Mouse (Mus musculus): ENCODE data around the gene Coil. TPM values are rescaled to one million over a fixed set of nuclear protein-coding genes. Genes with fewer than 3 reads are reported as not detected.
"Not testable (repeated sequence)": the region's sequence is repeated elsewhere in the genome, so short reads cannot be mapped to it uniquely, and the experiment has no call there.

The Coil gene
- total RNA-seq, 1 experiment from 2014 or later = 15.5 TPM

DNA sequence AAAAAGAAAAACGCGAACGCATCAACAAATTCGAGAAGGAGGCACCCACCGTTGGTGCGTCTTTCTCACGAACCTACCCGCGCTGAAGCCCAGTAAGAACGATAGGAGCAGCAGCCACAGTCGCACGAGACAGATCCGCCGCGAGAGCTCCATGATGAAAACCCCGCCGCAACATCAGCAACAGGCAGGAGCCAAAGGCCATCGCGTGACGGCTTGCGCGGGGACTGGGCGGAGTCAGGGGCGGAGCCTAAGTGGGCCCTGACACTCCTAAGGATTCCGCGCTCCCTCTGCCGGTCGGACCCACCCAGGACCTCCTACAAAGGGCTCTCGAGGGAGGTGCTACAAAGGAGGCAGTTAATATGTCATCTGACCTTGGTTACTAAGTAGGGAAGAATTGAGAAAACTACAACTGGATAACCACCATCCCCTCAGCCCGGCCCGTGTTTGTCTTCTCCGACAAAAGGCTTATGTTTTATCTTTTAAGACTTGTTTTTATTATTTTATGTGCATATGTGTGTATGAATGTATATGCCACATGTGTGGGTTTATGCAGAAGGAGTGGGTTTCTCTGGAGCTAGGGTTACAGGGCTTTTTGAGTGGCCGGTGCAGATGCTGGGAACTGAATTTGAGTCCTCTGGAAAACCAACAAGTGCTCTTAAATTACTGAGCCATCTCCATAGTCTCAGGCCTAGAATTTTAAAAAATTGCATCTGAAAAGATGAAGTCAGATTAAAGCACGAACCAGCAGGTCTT, 14.7 kb upstream of the Coil start, which contains the start of gene Scpep1:
Scpep1 (minus strand) TSS at position 249 of the 753 bp plus-strand sequence.
- peak; percentile 96 to 99 for ATAC-seq (replicated peaks in 1 of 2; ENCODE audit: insufficient read depth in 1 of 2, low FRiP score in 2 of 2, low TSS enrichment in 1 of 2, low read depth in 1 of 2, poor library complexity in 2 of 2, severe bottlenecking in 2 of 2)

DNA sequence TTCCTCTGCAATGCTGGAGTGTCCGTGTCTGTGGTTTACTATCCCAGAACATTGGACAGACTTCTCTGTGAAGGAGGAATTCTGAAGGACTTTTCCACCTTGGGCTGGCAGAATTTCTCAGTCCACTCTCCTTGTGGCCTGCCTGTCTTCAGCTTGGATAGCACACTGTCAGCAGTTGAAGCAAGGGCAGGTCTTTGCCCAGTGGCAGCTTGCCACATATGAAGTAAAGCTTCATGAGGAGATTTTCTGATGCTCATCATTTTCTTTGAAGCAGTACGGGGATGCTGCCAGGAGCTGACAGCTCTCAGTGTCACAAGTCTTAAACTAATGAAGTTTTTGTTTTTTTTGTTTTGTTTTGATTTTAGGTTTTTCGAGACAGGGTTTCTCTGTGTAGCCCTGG, 11.2 kb upstream of the Coil start:
- ATAC-seq (replicated peaks in 1 of 2; ENCODE audit: insufficient read depth in 1 of 2, low FRiP score in 2 of 2, low TSS enrichment in 1 of 2, low read depth in 1 of 2, poor library complexity in 2 of 2, severe bottlenecking in 2 of 2) = no peak

GRCm38 (mm10) chr11:88966881-88967361, 3.1 kb upstream of the Coil start, which contains the start of gene Elobl:
Elobl (minus strand) TSS chr11:88966931.
- ATAC-seq (replicated peaks in 1 of 2; ENCODE audit: insufficient read depth in 1 of 2, low FRiP score in 2 of 2, low TSS enrichment in 1 of 2, low read depth in 1 of 2, poor library complexity in 2 of 2, severe bottlenecking in 2 of 2) = no peak

DNA sequence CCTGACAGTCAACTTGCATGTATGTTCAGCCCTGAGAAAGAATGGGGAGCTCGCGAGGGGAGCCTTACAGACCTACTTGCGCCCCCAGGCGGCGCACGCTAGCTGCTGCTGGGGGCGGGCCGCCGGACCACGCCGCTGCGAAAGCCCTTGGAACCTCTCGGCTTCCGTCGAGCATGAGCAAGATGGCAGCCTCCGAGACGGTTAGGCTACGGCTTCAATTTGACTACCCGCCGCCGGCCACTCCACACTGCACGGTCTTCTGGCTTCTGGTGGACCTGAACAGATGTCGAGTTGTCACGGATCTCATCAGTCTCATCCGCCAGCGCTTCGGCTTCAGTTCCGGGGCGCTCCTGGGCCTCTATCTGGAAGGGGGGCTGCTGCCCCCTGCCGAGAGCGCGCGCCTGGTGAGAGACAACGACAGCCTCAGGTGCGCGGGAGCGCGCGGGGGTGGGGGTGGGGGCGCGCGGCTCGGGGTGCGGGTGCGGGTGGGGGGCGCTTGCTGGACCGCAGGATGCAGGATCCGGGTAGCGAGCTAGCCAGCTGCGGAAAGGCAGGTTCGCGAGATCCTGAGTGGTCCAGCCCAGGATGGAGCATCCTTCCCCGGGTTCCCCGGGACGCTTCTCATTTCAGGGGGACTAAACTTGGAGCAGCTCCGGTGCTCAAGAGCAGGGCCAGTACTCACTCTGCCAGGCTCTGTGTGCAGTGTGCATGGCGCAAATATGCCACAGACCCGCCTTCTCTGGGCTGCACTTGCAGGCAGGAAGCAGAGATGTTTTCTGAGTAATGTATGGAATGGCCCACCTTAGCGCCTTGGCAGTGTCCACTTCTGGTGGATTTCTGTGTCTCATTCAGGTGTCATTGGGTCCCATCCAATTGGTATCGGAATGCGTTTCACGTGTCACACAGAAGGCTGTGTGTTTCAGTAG, 4.0 kb downstream of the Coil start:
- ATAC-seq (replicated peaks in 1 of 2; ENCODE audit: insufficient read depth in 1 of 2, low FRiP score in 2 of 2, low TSS enrichment in 1 of 2, low read depth in 1 of 2, poor library complexity in 2 of 2, severe bottlenecking in 2 of 2) = peak; percentile 81 to 94

- ATAC-seq (replicated peaks in 1 of 2; ENCODE audit: insufficient read depth in 1 of 2, low FRiP score in 2 of 2, low TSS enrichment in 1 of 2, low read depth in 1 of 2, poor library complexity in 2 of 2, severe bottlenecking in 2 of 2) = no peak
Measured at GRCm38 (mm10) chr11:88976320-88976719, 6.3 kb downstream of the Coil start.

GRCm38 (mm10) chr11:88977188-88977587, 7.1 kb downstream of the Coil start:
- no peak for ATAC-seq (replicated peaks in 1 of 2; ENCODE audit: insufficient read depth in 1 of 2, low FRiP score in 2 of 2, low TSS enrichment in 1 of 2, low read depth in 1 of 2, poor library complexity in 2 of 2, severe bottlenecking in 2 of 2)

DNA sequence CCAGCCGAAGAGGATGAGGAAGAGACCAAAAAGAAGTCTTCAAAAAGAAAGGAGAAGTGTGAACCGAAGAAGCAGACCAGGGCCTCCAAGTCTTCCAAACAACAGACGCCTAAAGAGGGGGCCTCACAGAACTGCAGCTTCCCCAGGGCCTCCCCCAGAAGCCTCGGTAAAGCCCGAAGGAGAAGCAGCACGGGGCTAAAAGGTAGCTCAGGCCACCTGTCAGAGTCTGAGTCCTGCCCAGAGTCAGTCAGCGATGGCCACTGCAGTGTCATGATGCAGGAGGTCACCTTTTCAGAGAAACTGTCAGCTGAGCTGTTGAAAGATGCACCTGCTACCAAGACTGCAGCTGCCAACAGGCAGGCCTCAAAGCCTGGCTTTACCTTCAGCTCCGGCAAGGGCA, 11.3 kb downstream of the Coil start:
- no peak for ATAC-seq (replicated peaks in 1 of 2; ENCODE audit: insufficient read depth in 1 of 2, low FRiP score in 2 of 2, low TSS enrichment in 1 of 2, low read depth in 1 of 2, poor library complexity in 2 of 2, severe bottlenecking in 2 of 2)

- ATAC-seq (replicated peaks in 1 of 2; ENCODE audit: insufficient read depth in 1 of 2, low FRiP score in 2 of 2, low TSS enrichment in 1 of 2, low read depth in 1 of 2, poor library complexity in 2 of 2, severe bottlenecking in 2 of 2) = no peak
Measured at GRCm38 (mm10) chr11:88986616-88987015, 16.6 kb downstream of the Coil start.

- no peak for ATAC-seq (replicated peaks in 1 of 2; ENCODE audit: insufficient read depth in 1 of 2, low FRiP score in 2 of 2, low TSS enrichment in 1 of 2, low read depth in 1 of 2, poor library complexity in 2 of 2, severe bottlenecking in 2 of 2)
Measured at GRCm38 (mm10) chr11:88988956-88989355, 18.9 kb downstream of the Coil start.

DNA sequence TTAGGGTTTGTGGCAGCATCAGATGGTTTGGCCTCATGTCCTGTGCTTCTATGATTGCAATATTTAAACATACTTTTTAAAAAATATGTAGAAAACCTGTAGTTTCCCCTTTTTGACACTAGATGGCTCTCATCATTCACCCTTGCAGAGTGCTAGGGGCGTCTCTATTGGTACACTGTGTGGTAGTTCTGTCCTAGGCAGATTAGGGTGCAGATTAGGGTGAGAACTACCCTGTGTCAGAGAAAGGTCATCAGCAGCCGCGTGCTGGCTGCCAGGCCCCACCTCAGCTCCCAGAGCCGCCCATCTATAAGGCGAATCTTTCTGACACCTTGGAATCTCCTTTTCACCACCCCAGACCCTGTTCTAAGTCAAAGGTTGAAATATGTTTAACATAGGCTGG, 19.5 kb downstream of the Coil start:
- ATAC-seq (replicated peaks in 1 of 2; ENCODE audit: insufficient read depth in 1 of 2, low FRiP score in 2 of 2, low TSS enrichment in 1 of 2, low read depth in 1 of 2, poor library complexity in 2 of 2, severe bottlenecking in 2 of 2) = peak; percentile 64 to 71

GRCm38 (mm10) chr11:88993186-88993585, 23.1 kb downstream of the Coil start:
- ATAC-seq (replicated peaks in 1 of 2; ENCODE audit: insufficient read depth in 1 of 2, low FRiP score in 2 of 2, low TSS enrichment in 1 of 2, low read depth in 1 of 2, poor library complexity in 2 of 2, severe bottlenecking in 2 of 2) = no peak

DNA sequence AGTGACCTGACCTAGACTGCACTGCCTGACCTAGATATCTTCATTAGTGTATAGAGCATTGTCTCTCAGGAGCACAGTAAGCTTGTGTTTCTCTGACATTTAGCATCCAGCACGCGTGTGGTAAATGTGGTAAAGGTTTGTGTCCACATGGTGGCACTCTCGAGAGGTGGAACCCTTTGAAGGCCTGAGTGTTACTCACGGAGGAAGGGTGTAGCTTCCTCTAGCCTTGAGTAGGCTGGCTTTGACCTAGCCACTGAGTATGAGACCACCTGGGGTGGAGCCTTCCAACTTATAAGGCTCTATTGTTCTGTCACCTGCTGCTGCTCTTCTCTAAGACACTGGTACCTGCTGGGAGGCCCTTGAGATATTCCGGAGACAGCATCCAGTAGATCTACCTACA, 23.6 kb downstream of the Coil start:
- ATAC-seq (replicated peaks in 1 of 2; ENCODE audit: insufficient read depth in 1 of 2, low FRiP score in 2 of 2, low TSS enrichment in 1 of 2, low read depth in 1 of 2, poor library complexity in 2 of 2, severe bottlenecking in 2 of 2) = peak; percentile 88 to 91

DNA sequence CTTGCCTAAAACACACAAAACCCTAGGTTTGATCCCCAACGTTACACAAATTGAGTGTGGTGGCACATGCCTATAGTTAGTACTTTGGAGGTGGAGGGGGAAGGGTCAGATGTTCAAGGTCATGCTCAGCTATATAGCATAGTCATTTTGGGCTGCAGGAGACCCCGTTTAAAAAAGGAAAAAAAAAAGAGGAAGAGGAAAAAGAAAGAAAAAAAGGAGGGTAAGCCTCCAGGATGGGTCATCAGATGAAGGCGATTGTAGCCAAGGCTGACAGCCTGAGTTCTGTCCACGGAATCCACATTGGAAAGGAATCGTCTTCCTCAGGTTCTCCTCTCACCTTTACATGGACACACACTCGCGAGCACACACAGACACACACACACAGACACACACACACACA, 24.4 kb downstream of the Coil start:
- no peak for ATAC-seq (replicated peaks in 1 of 2; ENCODE audit: insufficient read depth in 1 of 2, low FRiP score in 2 of 2, low TSS enrichment in 1 of 2, low read depth in 1 of 2, poor library complexity in 2 of 2, severe bottlenecking in 2 of 2)

DNA sequence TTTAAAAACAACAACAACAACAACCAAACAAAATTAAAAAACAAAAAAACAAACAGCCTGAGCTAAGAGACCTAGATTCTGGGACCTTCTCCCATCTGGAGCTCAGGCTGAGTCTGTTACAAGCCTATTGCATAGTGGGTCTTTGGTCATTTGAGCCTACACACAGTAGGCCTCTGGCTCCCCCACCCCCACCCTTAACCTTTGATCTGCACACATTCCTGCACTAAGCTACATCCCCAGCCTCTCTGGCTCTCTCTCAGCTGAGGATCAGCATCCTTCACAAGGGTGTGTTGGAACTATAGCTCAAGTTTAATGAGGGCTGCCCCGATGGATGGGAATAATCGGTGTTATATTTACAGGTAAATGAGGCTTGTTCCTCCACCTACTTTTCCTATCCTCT, 25.6 kb downstream of the Coil start:
- no peak for ATAC-seq (replicated peaks in 1 of 2; ENCODE audit: insufficient read depth in 1 of 2, low FRiP score in 2 of 2, low TSS enrichment in 1 of 2, low read depth in 1 of 2, poor library complexity in 2 of 2, severe bottlenecking in 2 of 2)

- ATAC-seq (replicated peaks in 1 of 2; ENCODE audit: insufficient read depth in 1 of 2, low FRiP score in 2 of 2, low TSS enrichment in 1 of 2, low read depth in 1 of 2, poor library complexity in 2 of 2, severe bottlenecking in 2 of 2) = no peak
Measured at GRCm38 (mm10) chr11:88996427-88996826, 26.4 kb downstream of the Coil start.

DNA sequence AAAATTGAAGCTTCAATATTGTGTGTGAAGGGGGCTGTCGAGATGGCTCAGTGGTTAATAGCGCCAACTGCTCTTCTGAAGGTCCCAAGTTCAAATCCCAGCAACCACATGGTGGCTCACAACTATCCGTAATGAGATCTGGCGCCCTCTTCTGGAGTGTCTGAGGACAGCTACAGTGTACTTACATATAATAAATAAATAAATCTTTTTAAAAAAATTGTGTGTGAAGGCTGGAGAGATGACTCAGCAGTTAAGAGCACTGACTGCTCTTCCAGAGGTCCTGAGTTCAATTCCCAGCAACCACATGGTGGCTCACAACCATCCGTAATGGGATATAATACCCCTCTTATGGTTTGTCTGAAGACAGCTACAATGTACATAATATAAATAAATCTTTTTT, 27.3 kb downstream of the Coil start:
- ATAC-seq (replicated peaks in 1 of 2; ENCODE audit: insufficient read depth in 1 of 2, low FRiP score in 2 of 2, low TSS enrichment in 1 of 2, low read depth in 1 of 2, poor library complexity in 2 of 2, severe bottlenecking in 2 of 2) = not testable (repeated sequence)

DNA sequence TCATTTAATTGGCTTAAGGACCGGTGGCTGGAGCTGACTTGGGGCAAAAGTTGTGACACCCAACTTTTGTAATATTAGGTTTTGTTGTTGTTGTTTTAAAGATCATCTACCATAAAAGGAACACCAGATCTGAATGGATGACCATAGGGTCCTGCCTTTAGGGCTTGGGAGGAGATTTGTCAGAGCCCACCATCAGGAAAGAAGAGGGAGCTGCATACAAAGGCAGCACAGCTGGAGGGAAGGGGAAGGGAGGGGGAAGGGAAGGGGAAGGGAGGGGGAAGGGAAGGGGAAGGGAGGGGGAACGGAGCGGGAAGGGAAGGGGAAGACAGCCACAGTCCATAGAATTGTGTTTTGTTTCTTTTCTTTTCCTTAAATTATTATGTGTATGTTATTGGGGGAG, 28.4 kb downstream of the Coil start:
- ATAC-seq (replicated peaks in 1 of 2; ENCODE audit: insufficient read depth in 1 of 2, low FRiP score in 2 of 2, low TSS enrichment in 1 of 2, low read depth in 1 of 2, poor library complexity in 2 of 2, severe bottlenecking in 2 of 2) = no peak

Data from hematopoietic stem cell, adult 5-6 weeks (primary cell).